Mouse (Mus musculus) intestine, embryonic 14.5 days (tissue): ENCODE results near the gene Dennd1a. TPM values are rescaled to one million over a fixed set of nuclear protein-coding genes. Genes with fewer than 3 reads are reported as not detected.
A peak's percentile ranks its signal among the peaks of the same experiment; 100 is the strongest.

Experiments used
- ATAC-seq: fragments of 200-750 bp; cut with Nextera tagmentation; replicated peaks from 2 replicates; pipeline ENCODE4 v1.8.0; 2017; ENCODE audit warnings: low read depth, moderate number of reproducible peaks, moderate TSS enrichment, moderate library complexity; ENCODE audit not compliant: low FRiP score, low TSS enrichment
- DNase-seq: peaks from one replicate; pipeline ENCODE4 v3.0.0-alpha.2; 2018; ENCODE audit warnings: low spot score
- H3K27ac ChIP-seq: fragments of 300-500 bp; sonication (generic); 2 replicates; pipeline ENCODE4 v1.5.1; 2014; ENCODE audit warnings: low read depth, mild to moderate bottlenecking, control low read depth
- H3K27me3 ChIP-seq: fragments of 300-500 bp; sonication (generic); replicated peaks from 2 replicates; pipeline ENCODE4 v1.6.1; 2014; ENCODE audit warnings: low read length, control low read depth; ENCODE audit not compliant: control insufficient read depth, insufficient read depth
- H3K36me3 ChIP-seq: fragments of 300-500 bp; sonication (generic); 2 replicates; pipeline ENCODE4 v1.6.1; 2014; ENCODE audit warnings: low read length, control low read depth; ENCODE audit not compliant: control insufficient read depth, insufficient read depth
- H3K4me1 ChIP-seq: fragments of 300-500 bp; sonication (generic); replicated peaks from 2 replicates; pipeline ENCODE4 v1.6.1; 2014; ENCODE audit warnings: low read length, control low read depth, mixed read lengths; ENCODE audit not compliant: control insufficient read depth, insufficient read depth
- H3K4me2 ChIP-seq: fragments of 300-500 bp; sonication (generic); 2 replicates; pipeline ENCODE4 v1.6.1; 2014; ENCODE audit warnings: low read length
- H3K4me3 ChIP-seq: fragments of 300-500 bp; sonication (generic); 2 replicates; pipeline ENCODE4 v1.5.1; 2014; ENCODE audit warnings: low read depth, low read length, control low read depth, mixed read lengths
- H3K9ac ChIP-seq: fragments of 300-500 bp; sonication (generic); 2 replicates; pipeline ENCODE4 v1.6.1; 2014; ENCODE audit warnings: mild to moderate bottlenecking, low read length
- H3K9me3 ChIP-seq: fragments of 300-500 bp; sonication (generic); 2 replicates; pipeline ENCODE4 v1.6.1; 2016; ENCODE audit warnings: low read length, control low read depth; ENCODE audit not compliant: control insufficient read depth
- WGBS: fragments of 180-500 bp; shearing (Covaris S2); extraction: QIAGEN DNeasy Blood & Tissue Kit; methylation state at CpG from one replicate; pipeline ENCODE4 v1.1.7; 2014; 5-methylcytosine and 5-hydroxymethylcytosine counted together
- polyA plus RNA-seq: library from polyadenylated mRNA; unstranded; fragments of >200 nt; fragmentation: Nextera tagmentation; extraction: Ambion mirVana; gene quantifications from 2 replicates; pipeline ENCODE4 v1.2.1, GENCODE M21; 2014

The Dennd1a gene
- polyA plus RNA-seq, 1 experiment from 2014 or later = 11.6 TPM

- Histone ChIP-seq H3K27me3 (0 out of 2 replicates have a peak, but pooled peaks cover 8% of the 10 kb centered on the region), H3K27ac (no peak overlapping the region), H3K9me3 (no peaks in the 10 kb centered on the region), H3K36me3 (no peaks in the 10 kb centered on the region), H3K4me1 (no peaks in the 10 kb centered on the region), H3K9ac (no peak overlapping the region), H3K4me2 (no peak overlapping the region), H3K4me3 (no peak overlapping the region)
- ATAC-seq (no peak), DNase-seq (no peak)
- WGBS = 87% methylated on average over 4 of the region's 4 CpGs
Measured at GRCm38 (mm10) chr2:37791340-37791739, 495.9 kb downstream of the Dennd1a start.

GRCm38 (mm10) chr2:37790738-37791137 lies 496.5 kb downstream of the Dennd1a start:
- no peaks in the 10 kb centered on the region for H3K4me1 ChIP-seq
- no peaks in the 10 kb centered on the region for H3K36me3 ChIP-seq
- H3K27me3 ChIP-seq = peaks cover 15% of the 10 kb centered on the region; the same call in 1 of the 2 replicates
- DNase-seq = no peak
- H3K4me2 ChIP-seq = no peak overlapping the region
- ATAC-seq = no peak
- no peaks in the 10 kb centered on the region for H3K9me3 ChIP-seq
- no peak overlapping the region for H3K9ac ChIP-seq
- 94% methylated on average over 14 of the region's 14 CpGs for WGBS
- H3K4me3 ChIP-seq = no peak overlapping the region
- H3K27ac ChIP-seq = no peak overlapping the region

DNA sequence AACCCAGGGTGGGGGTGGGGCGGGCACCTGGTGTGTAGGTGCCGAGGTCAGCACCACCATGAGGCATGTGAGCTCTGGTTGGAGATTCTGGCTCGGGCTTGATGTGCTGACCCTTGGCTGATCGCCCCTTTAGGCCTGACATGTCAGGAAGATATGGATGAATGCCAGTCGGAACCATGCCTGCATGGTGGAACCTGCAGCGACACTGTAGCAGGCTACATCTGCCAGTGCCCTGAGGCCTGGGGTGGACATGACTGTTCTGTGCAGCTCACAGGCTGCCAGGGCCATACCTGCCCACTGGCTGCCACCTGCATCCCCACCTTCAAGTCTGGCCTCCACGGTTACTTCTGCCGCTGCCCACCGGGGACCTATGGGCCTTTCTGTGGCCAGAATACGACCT lies 497.2 kb downstream of the Dennd1a start:
- no peak overlapping the region for H3K27ac ChIP-seq
- WGBS = 89% methylated on average over 10 of the region's 10 CpGs
- no peak overlapping the region for H3K9ac ChIP-seq
- DNase-seq (no peak), ATAC-seq (no peak)
- H3K9me3 ChIP-seq = no peaks in the 10 kb centered on the region
- no peak overlapping the region for H3K4me2 ChIP-seq
- peaks cover 15% of the 10 kb centered on the region; the same call in 1 of the 2 replicates for H3K27me3 ChIP-seq
- no peaks in the 10 kb centered on the region for H3K4me1 ChIP-seq
- H3K4me3 ChIP-seq = no peak overlapping the region
- H3K36me3 ChIP-seq = no peaks in the 10 kb centered on the region

DNA sequence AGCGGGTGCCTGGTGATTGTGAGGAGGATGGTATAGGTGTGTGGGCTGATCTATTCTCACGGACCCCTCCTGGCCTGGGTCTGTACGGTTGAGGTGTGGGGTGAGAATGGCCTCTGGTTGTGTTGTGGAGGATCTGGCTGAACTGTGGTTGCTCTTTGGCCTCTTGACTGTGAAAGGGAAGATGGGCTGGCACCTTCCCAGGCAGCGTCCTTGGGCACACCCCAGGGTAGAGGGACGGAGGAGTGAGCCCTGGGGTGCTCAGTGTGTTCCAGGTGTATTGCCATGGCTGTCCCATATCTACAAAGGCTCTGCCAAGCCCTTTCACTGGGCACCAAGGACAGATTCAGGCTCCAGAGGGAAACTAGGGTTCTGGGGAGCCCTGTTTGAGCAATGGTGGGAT lies 498.2 kb downstream of the Dennd1a start:
- no peak overlapping the region for H3K4me2 ChIP-seq
- no peaks in the 10 kb centered on the region for H3K36me3 ChIP-seq
- H3K4me1 ChIP-seq = no peaks in the 10 kb centered on the region
- H3K27ac ChIP-seq = no peak overlapping the region
- H3K9ac ChIP-seq = no peak overlapping the region
- H3K27me3 ChIP-seq = peaks cover 15% of the 10 kb centered on the region; the same call in 1 of the 2 replicates
- H3K4me3 ChIP-seq = no peak overlapping the region
- ATAC-seq (no peak), DNase-seq (no peak)
- 83% methylated on average over 5 of the region's 5 CpGs for WGBS
- H3K9me3 ChIP-seq = no peaks in the 10 kb centered on the region

- no peak overlapping the region for H3K4me3 ChIP-seq
- H3K9ac ChIP-seq = no peak overlapping the region
- no peak overlapping the region for H3K27ac ChIP-seq
- H3K4me1 ChIP-seq = no peaks in the 10 kb centered on the region
- H3K27me3 ChIP-seq = peaks cover 15% of the 10 kb centered on the region; the same call in 1 of the 2 replicates
- no peaks in the 10 kb centered on the region for H3K9me3 ChIP-seq
- WGBS = 61% methylated on average over 7 of the region's 7 CpGs
- no peak overlapping the region for H3K4me2 ChIP-seq
- ATAC-seq (no peak), DNase-seq (no peak)
- no peaks in the 10 kb centered on the region for H3K36me3 ChIP-seq
Measured at GRCm38 (mm10) chr2:37788176-37788962, 498.8 kb downstream of the Dennd1a start.

GRCm38 (mm10) chr2:37786461-37786860 lies 500.7 kb downstream of the Dennd1a start:
- 15% methylated on average over 32 of the region's 52 CpGs for WGBS
- DNase-seq = no peak
- no peak for ATAC-seq

DNA sequence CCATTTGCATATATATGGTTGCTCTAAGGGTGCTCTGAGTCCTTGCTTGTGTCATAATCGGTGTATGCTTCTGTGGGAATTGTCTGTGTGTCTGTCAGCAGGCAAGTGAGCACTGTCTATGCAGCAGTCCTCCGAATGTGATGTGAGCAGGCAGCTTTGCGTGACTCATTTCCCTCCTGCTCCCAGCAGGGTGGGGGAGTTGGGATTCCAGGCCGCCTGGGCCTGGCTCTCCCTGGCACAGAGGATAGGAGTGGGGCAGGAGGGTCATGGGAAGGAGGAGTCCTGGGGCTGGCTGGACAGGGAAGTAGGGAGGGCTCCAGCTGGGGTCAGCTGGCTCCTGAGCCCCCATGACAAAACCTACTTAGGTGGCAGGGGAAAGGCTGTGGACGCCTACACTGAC lies 502.7 kb downstream of the Dennd1a start:
- no peak overlapping the region for H3K4me2 ChIP-seq
- no peaks in the 10 kb centered on the region for H3K9me3 ChIP-seq
- no peak for ATAC-seq
- DNase-seq = no peak
- no peak overlapping the region for H3K4me3 ChIP-seq
- no peaks in the 10 kb centered on the region for H3K36me3 ChIP-seq
- WGBS = 53% methylated on average over 5 of the region's 5 CpGs
- H3K4me1 ChIP-seq = peaks cover 26% of the 10 kb centered on the region
- H3K27me3 ChIP-seq = peaks cover 9% of the 10 kb centered on the region; the same call in 1 of the 2 replicates
- no peak overlapping the region for H3K27ac ChIP-seq
- H3K9ac ChIP-seq = no peak overlapping the region

More at GRCm38 (mm10) chr2:37786461-37786860, 500.7 kb downstream of the Dennd1a start:
- Histone ChIP-seq H3K9ac (no peak overlapping the region), H3K27me3 (peaks cover 9% of the 10 kb centered on the region; the same call in 1 of the 2 replicates), H3K9me3 (no peaks in the 10 kb centered on the region), H3K4me3 (peak overlapping the region; percentile 33), H3K4me1 (peaks cover 6% of the 10 kb centered on the region; the same call in 1 of the 2 replicates), H3K27ac (no peak overlapping the region), H3K4me2 (peak overlapping the region; percentile 54), H3K36me3 (no peaks in the 10 kb centered on the region)

DNA sequence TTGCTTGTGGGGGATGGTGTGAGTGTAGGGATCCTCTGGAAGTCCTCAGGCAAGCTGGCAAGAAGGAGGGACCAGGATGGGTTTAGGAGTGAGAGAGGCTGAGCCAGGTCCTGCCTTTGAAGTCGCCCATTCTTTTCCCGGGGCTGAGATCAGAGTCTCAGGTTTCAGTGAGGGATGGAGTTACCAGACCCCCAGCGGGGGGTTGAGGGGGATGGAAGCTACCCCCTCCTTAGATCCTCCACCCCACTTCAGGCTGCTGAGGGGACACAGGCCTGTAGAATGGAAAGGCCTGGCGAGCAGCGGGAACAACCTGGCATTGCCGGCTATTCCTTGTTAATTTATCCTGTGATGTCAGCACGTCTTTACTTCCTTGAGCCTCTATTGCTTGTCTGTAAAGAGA lies 505.2 kb downstream of the Dennd1a start:
- Histone ChIP-seq H3K4me2 (no peak overlapping the region), H3K27ac (no peak overlapping the region), H3K9ac (no peak overlapping the region), H3K9me3 (no peaks in the 10 kb centered on the region), H3K4me1 (peaks cover 33% of the 10 kb centered on the region), H3K36me3 (no peaks in the 10 kb centered on the region), H3K4me3 (no peak overlapping the region), H3K27me3 (peaks cover 9% of the 10 kb centered on the region; the same call in 1 of the 2 replicates)
- peak; percentile 25; the same call in 1 of the 2 replicates for ATAC-seq
- WGBS = 26% methylated on average over 7 of the region's 7 CpGs
- DNase-seq = no peak
